Mouse (Mus musculus) midbrain, postnatal 0 days (tissue): ENCODE measurements around the gene Cbx3. TPM values are rescaled to one million over a fixed set of nuclear protein-coding genes. Genes with fewer than 3 reads are reported as not detected.

Experiments
- ATAC-seq: fragments of 200-750 bp; cut with Nextera tagmentation; 2 replicates; pipeline ENCODE4 v1.8.0; 2017; ENCODE audit warnings: moderate number of reproducible peaks, mild to moderate bottlenecking, moderate TSS enrichment, moderate library complexity; ENCODE audit not compliant: low FRiP score
- DNase-seq: peaks from one replicate; pipeline ENCODE4 v3.0.0-alpha.2; 2015; ENCODE audit warnings: low spot score
- H3K27ac ChIP-seq: fragments of 300-500 bp; sonication (generic); 2 replicates; pipeline ENCODE4 v1.5.1; 2014; ENCODE audit warnings: low read depth, mild to moderate bottlenecking, low read length, mixed read lengths
- H3K27me3 ChIP-seq: fragments of 300-500 bp; sonication (generic); 2 replicates; pipeline ENCODE4 v1.6.1; 2014; ENCODE audit warnings: low read length, control low read depth, mixed read lengths; ENCODE audit not compliant: insufficient read depth
- H3K36me3 ChIP-seq: fragments of 300-500 bp; sonication (generic); 2 replicates; pipeline ENCODE4 v1.6.1; 2014; ENCODE audit warnings: low read length, control low read depth, mixed read lengths; ENCODE audit not compliant: insufficient read depth
- H3K4me1 ChIP-seq: fragments of 300-500 bp; sonication (generic); 2 replicates; pipeline ENCODE4 v1.6.1; 2014; ENCODE audit warnings: mild to moderate bottlenecking, control low read depth, antibody characterized with exemption, low read length, mixed read lengths; ENCODE audit not compliant: insufficient read depth
- H3K4me2 ChIP-seq: fragments of 300-500 bp; sonication (generic); 2 replicates; pipeline ENCODE4 v1.6.1; 2014; ENCODE audit warnings: low read depth, mild to moderate bottlenecking, low read length, mixed read lengths; ENCODE audit not compliant: poor library complexity, severe bottlenecking
- H3K4me3 ChIP-seq: fragments of 300-500 bp; sonication (generic); 2 replicates; pipeline ENCODE4 v1.5.1; 2014; ENCODE audit warnings: low read depth, mild to moderate bottlenecking, low read length, moderate library complexity
- H3K9ac ChIP-seq: fragments of 300-500 bp; sonication (generic); replicated peaks from 2 replicates; pipeline ENCODE4 v1.6.1; 2014; ENCODE audit warnings: mild to moderate bottlenecking, low read length, moderate library complexity, mixed read lengths; ENCODE audit not compliant: poor library complexity, severe bottlenecking
- H3K9me3 ChIP-seq: fragments of 300-500 bp; sonication (generic); 2 replicates; pipeline ENCODE4 v1.6.1; 2016; ENCODE audit warnings: low read length, control low read depth
- CTCF ChIP-seq: IDR thresholded peaks from 2 replicates; pipeline ENCODE4 v1.5.1; 2016; ENCODE audit warnings: antibody characterized with exemption, mild to moderate bottlenecking
- WGBS: fragments of 180-500 bp; shearing (Covaris S2); extraction: QIAGEN DNeasy Blood & Tissue Kit; methylation state at CpG from one replicate; pipeline ENCODE4 v1.1.7; 2014; 5-methylcytosine and 5-hydroxymethylcytosine counted together
- polyA plus RNA-seq: library from polyadenylated mRNA; unstranded; fragments of >200 nt; fragmentation: Nextera tagmentation; extraction: Ambion mirVana; gene quantifications from 2 replicates; pipeline ENCODE4 v1.2.1, GENCODE M21; 2015
- total RNA-seq: library from RNA; depleted of rRNA; stranded (reverse); fragments of >200 nt; gene quantifications from 2 replicates; pipeline ENCODE4 v1.2.3, GENCODE M21; 2014

Cbx3 gene
- total and polyA plus RNA-seq, 2 experiments from 2014 or later = 129 to 535 TPM

DNA sequence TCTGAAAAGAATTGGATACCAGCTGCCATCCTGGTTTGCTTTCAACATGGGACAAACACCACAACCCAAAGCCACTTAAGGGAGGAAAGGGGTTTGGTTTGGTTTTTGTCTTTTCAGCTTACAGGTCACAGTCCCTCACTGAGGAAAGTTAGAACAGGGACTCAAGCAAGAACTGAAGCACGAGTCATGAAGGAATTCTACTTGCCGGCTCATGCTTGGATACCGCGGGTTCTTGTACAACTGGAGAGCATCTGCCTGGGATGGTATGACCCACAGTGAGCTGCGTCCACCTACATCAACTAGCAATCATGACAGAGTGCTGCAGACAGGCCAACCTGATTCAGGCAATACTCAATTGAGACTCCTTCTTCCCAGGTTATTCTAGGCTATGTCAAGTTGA, 16.6 kb downstream of the Cbx3 start:
- no peaks in the 10 kb centered on the region for H3K9me3 ChIP-seq
- ATAC-seq (no peak), DNase-seq (no peak)
- no peak overlapping the region for H3K9ac ChIP-seq
- H3K27me3 ChIP-seq = no peaks in the 10 kb centered on the region
- no peaks in the 10 kb centered on the region for H3K4me1 ChIP-seq
- no peak overlapping the region for H3K4me2 ChIP-seq
- H3K27ac ChIP-seq = no peak overlapping the region
- peaks cover 10% of the 10 kb centered on the region; the same call in 1 of the 2 replicates for H3K36me3 ChIP-seq
- no peak for TF ChIP-seq CTCF
- WGBS = 92% methylated on average over 5 of the region's 5 CpGs
- H3K4me3 ChIP-seq = no peak overlapping the region

GRCm38 (mm10) chr6:51489787-51490186, 19.6 kb downstream of the Cbx3 start:
- Histone ChIP-seq H3K4me2 (no peak overlapping the region), H3K36me3 (no peaks in the 10 kb centered on the region), H3K4me1 (no peaks in the 10 kb centered on the region), H3K27me3 (no peaks in the 10 kb centered on the region), H3K9ac (no peak overlapping the region), H3K4me3 (no peak overlapping the region), H3K9me3 (no peaks in the 10 kb centered on the region), H3K27ac (no peak overlapping the region)
- TF ChIP-seq CTCF = no peak
- ATAC-seq (no peak), DNase-seq (peak; percentile 19)
- WGBS = 65% methylated on average over 2 of the region's 2 CpGs

GRCm38 (mm10) chr6:51497321-51498111, 27.4 kb downstream of the Cbx3 start:
- H3K9me3 ChIP-seq = no peaks in the 10 kb centered on the region
- H3K36me3 ChIP-seq = no peaks in the 10 kb centered on the region
- no peak overlapping the region for H3K9ac ChIP-seq
- no peak for TF ChIP-seq CTCF
- H3K27ac ChIP-seq = no peak overlapping the region
- no peak overlapping the region for H3K4me2 ChIP-seq
- no peaks in the 10 kb centered on the region for H3K27me3 ChIP-seq
- 75% methylated on average over 8 of the region's 8 CpGs for WGBS
- no peak overlapping the region for H3K4me3 ChIP-seq
- no peaks in the 10 kb centered on the region for H3K4me1 ChIP-seq
- no peak for ATAC-seq
- no peak for DNase-seq

GRCm38 (mm10) chr6:51505671-51506070, 35.5 kb downstream of the Cbx3 start:
- Histone ChIP-seq H3K36me3 (no peaks in the 10 kb centered on the region), H3K27me3 (no peaks in the 10 kb centered on the region), H3K9ac (no peak overlapping the region), H3K27ac (no peak overlapping the region), H3K4me1 (no peaks in the 10 kb centered on the region), H3K4me3 (no peak overlapping the region), H3K4me2 (no peak overlapping the region), H3K9me3 (no peaks in the 10 kb centered on the region)
- TF ChIP-seq CTCF = no peak
- DNase-seq = no peak
- 71% methylated on average over 1 of the region's 1 CpGs for WGBS
- ATAC-seq = no peak

DNA sequence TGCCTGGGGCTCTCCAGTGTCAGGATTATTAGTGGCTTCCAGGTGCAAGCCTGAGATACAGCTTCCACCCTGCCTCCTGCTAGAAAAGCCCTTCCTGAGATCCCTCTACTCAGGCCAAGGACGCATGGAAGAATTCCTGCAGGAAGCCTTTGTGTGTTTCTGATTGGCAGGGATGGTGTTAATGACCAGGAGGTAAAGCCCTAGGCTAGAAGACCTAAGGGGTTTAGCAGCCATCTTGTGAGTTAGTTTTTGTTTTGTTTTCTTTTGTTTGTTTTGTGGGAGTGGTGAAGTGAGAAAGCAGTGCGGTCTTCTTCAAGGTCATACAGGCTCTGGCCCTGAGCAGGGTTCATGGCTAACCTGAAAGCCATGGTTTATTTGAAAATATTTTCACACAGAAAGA, 37.4 kb downstream of the Cbx3 start:
- no peak overlapping the region for H3K27ac ChIP-seq
- no peaks in the 10 kb centered on the region for H3K36me3 ChIP-seq
- no peaks in the 10 kb centered on the region for H3K9me3 ChIP-seq
- DNase-seq = no peak
- no peaks in the 10 kb centered on the region for H3K4me1 ChIP-seq
- H3K4me2 ChIP-seq = no peak overlapping the region
- no peak for ATAC-seq
- no peak overlapping the region for H3K9ac ChIP-seq
- WGBS = 61% methylated on average over 2 of the region's 2 CpGs
- no peak overlapping the region for H3K4me3 ChIP-seq
- TF ChIP-seq CTCF = no peak
- no peaks in the 10 kb centered on the region for H3K27me3 ChIP-seq

GRCm38 (mm10) chr6:51508750-51509648, 38.8 kb downstream of the Cbx3 start:
- H3K9ac ChIP-seq = peak overlapping the region; percentile 51
- 26% methylated on average over 18 of the region's 18 CpGs for WGBS
- ATAC-seq (peak; percentile 69), DNase-seq (peak; percentile 90)
- peak; percentile 82 for TF ChIP-seq CTCF
- no peaks in the 10 kb centered on the region for H3K36me3 ChIP-seq
- peak overlapping the region; percentile 45 for H3K4me2 ChIP-seq
- H3K4me3 ChIP-seq = peak overlapping the region; percentile 31
- H3K4me1 ChIP-seq = no peaks in the 10 kb centered on the region
- no peaks in the 10 kb centered on the region for H3K27me3 ChIP-seq
- H3K27ac ChIP-seq = peak overlapping the region; percentile 26; the same call in 1 of the 2 replicates
- H3K9me3 ChIP-seq = no peaks in the 10 kb centered on the region
